Comparison of ENCODE assay signal across 8 mouse cellular contexts in genomic region chr4:118261291-118261690, GRCm38 (mm10). TPM values are rescaled to one million over a fixed set of nuclear protein-coding genes. Genes with fewer than 3 reads are reported as not detected.
DNase-seq lines count a peak whose midpoint lies in the region; ATAC-seq lines count a peak whose summit lies in the region.

No protein-coding gene starts in this region.

- DNase-seq in embryo, embryonic 11 days, result peak; percentile 42
- no peak for DNase-seq in embryo, embryonic 9.5 days (ENCODE audit: extremely low spot score)
- DNase-seq in thymus, postnatal 0 days (ENCODE audit: low spot score), result peak; percentile 23
- no peak for DNase-seq in thymus, postnatal 4 days
- no peak for DNase-seq in frontal cortex, adult 2 months (ENCODE audit: extremely low spot score in 1 of 2, low spot score in 1 of 2)
- no peak for DNase-seq in urinary bladder, postnatal 36 days (ENCODE audit: low spot score in 2 of 2)
- DNase-seq in left cerebral cortex, postnatal 36 days (ENCODE audit: low spot score in 2 of 2), result no peak

- ATAC-seq in liver, embryonic 16.5 days (ENCODE audit: low read depth), result no peak

- H3K9me3 ChIP-seq in liver, embryonic 16.5 days (replicated peaks; ENCODE audit: control insufficient read depth, low read length), result no peaks in the 10 kb centered on the region

- H3K4me2 ChIP-seq in liver, embryonic 16.5 days (ENCODE audit: low read depth, low read length), result peak overlapping the region; percentile 44

- H3K9ac ChIP-seq in liver, embryonic 16.5 days (ENCODE audit: low read depth, low read length), result no peak overlapping the region

- intact Hi-C loops in left cerebral cortex, postnatal 36 days (cut with DNase I), result no loop called here

- H3K4me1 ChIP-seq in liver, embryonic 16.5 days (ENCODE audit: control insufficient read depth, low read depth, low read length), result peaks cover 4% of the 10 kb centered on the region

- WGBS in liver, embryonic 16.5 days (ENCODE audit: insufficient replicate concordance), result 29% methylated on average over 5 of the region's 5 CpGs

- no peaks in the 10 kb centered on the region for H3K36me3 ChIP-seq in liver, embryonic 16.5 days (ENCODE audit: control insufficient read depth, insufficient read depth)

- peak overlapping the region; percentile 39; the same call in 1 of the 2 replicates for H3K4me3 ChIP-seq in liver, embryonic 16.5 days (ENCODE audit: low read depth, low read length)

- no peaks in the 10 kb centered on the region for H3K27me3 ChIP-seq in liver, embryonic 16.5 days (ENCODE audit: control insufficient read depth, insufficient read depth, low read depth, low read length)

- no peak overlapping the region for H3K27ac ChIP-seq in liver, embryonic 16.5 days (ENCODE audit: low read length)

RNA-seq across cellular contexts. Expression of gene Ptprf, which starts 29.9 kb away (rescaled TPM):
- polyA plus RNA-seq in thymus, postnatal 0 days (2015; fragmentation: Nextera tagmentation; extraction: Ambion mirVana), result 32.2 and 33.7 TPM in 2 replicates
- polyA plus RNA-seq in liver, embryonic 16.5 days (2015; fragmentation: Nextera tagmentation; extraction: Ambion mirVana), result 12.0 and 14.3 TPM in 2 replicates
- 48.7 and 61.0 TPM in 2 replicates for polyA plus RNA-seq in frontal cortex, adult 2 months (2012; rRNA removed)
- 100 to 1,000 TPM; 118 to 126 TPM for total RNA-seq in left cerebral cortex, postnatal 36 days (2021)

Comparison
In these comparisons a context has a peak if more than half of its experiments do, and no peak if none do; other contexts are left out.
1. DNase-seq: peak in embryo, embryonic 11 days (single experiment) and thymus, postnatal 0 days (single experiment); none in embryo, embryonic 9.5 days (single experiment), thymus, postnatal 4 days (single experiment), frontal cortex, adult 2 months (0 of 2), urinary bladder, postnatal 36 days (0 of 2) and left cerebral cortex, postnatal 36 days (0 of 2).